Mouse (Mus musculus): ENCODE results near the gene Oprm1. TPM values are rescaled to one million over a fixed set of nuclear protein-coding genes. Genes with fewer than 3 reads are reported as not detected.

Oprm1 gene
- polyA plus RNA-seq, 1 experiment: 2.1 TPM

DNA sequence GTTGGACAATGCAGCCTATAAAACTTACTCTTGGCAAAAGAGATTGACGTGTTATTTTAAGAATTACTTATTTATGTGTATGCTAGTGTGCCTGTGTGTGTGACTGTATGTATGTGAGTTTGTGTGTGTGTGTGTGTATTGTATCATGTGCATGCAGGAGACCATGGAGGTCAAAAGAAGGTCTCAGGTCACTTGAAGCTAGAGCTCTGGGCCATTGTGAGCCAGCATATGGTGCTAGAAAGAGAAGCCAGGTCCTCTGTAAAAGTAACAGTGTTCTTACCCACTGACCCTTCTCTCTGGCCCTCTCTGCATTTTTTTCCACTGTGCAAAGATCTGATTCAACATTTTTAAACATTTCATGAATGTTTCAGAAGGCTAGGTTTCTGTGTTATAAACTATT, 319.7 kb downstream of the Oprm1 start:
- 13% methylated on average over 1 of the region's 1 CpGs for WGBS
- no peak for TF ChIP-seq CTCF (IDR thresholded peaks at IDR 0.05; ENCODE audit: borderline replicate concordance, insufficient read depth, low read depth, low read length)
- no peak for TF ChIP-seq POLR2A (IDR thresholded peaks at IDR 0.05; ENCODE audit: borderline replicate concordance, insufficient read depth, low read length)

More for the DNA sequence above, 319.7 kb downstream of the Oprm1 start:
- Histone ChIP-seq H3K4me3 (replicated peaks; ENCODE audit: insufficient read depth, low read depth, low read length) (no peak overlapping the region), H3K27ac (ENCODE audit: insufficient read depth, low read length) (peak overlapping the region; percentile 100), H3K27me3 (ENCODE audit: control insufficient read depth, insufficient read depth, low read length) (no peaks in the 10 kb centered on the region), H3K4me1 (ENCODE audit: control insufficient read depth, insufficient read depth, low read length) (peaks cover 24% of the 10 kb centered on the region)
- DNase-seq: peak; percentile 48 to 54

Other genes with a start within 250 kb of the Oprm1 start
- gene Gm10945, start 3.3 kb downstream of the Oprm1 start, polyA plus RNA-seq (2012; rRNA removed): not detected in 2 replicates